Mouse (Mus musculus) lung, postnatal 0 days (tissue): Measurements from ENCODE around the gene Hdac7. TPM values are rescaled to one million over a fixed set of nuclear protein-coding genes. Genes with fewer than 3 reads are reported as not detected.
A peak's percentile ranks its signal among the peaks of the same experiment; 100 is the strongest.

Experiments used
- ATAC-seq: fragments of 200-750 bp; cut with Nextera tagmentation; 2 replicates; pipeline ENCODE4 v1.8.0; 2017; ENCODE audit warnings: moderate library complexity
- DNase-seq: peaks from one replicate; pipeline ENCODE4 v3.0.0-alpha.2; 2016; ENCODE audit warnings: low spot score
- H3K27ac ChIP-seq: fragments of 300-500 bp; sonication (generic); 2 replicates; pipeline ENCODE4 v1.5.1; 2014; ENCODE audit warnings: antibody characterized with exemption, mild to moderate bottlenecking, low read length, mixed read lengths
- H3K27me3 ChIP-seq: fragments of 300-500 bp; sonication (generic); replicated peaks from 2 replicates; pipeline ENCODE4 v1.6.1; 2014; ENCODE audit warnings: low read length, mixed read lengths; ENCODE audit not compliant: insufficient read depth
- H3K36me3 ChIP-seq: fragments of 300-500 bp; sonication (generic); 2 replicates; pipeline ENCODE4 v1.6.1; 2014; ENCODE audit warnings: low read length, mixed read lengths; ENCODE audit not compliant: insufficient read depth
- H3K4me1 ChIP-seq: fragments of 300-500 bp; sonication (generic); 2 replicates; pipeline ENCODE4 v1.6.1; 2014; ENCODE audit warnings: antibody characterized with exemption, low read depth, low read length, mixed read lengths; ENCODE audit not compliant: insufficient read depth
- H3K4me2 ChIP-seq: fragments of 300-500 bp; sonication (generic); replicated peaks from 2 replicates; pipeline ENCODE4 v1.6.1; 2014; ENCODE audit warnings: low read depth, mild to moderate bottlenecking, low read length, moderate library complexity, mixed read lengths
- H3K4me3 ChIP-seq: fragments of 300-500 bp; sonication (generic); 2 replicates; pipeline ENCODE4 v1.5.1; 2014; ENCODE audit warnings: low read depth, low read length
- H3K9ac ChIP-seq: fragments of 300-500 bp; sonication (generic); replicated peaks from 2 replicates; pipeline ENCODE4 v1.6.1; 2014; ENCODE audit warnings: low read depth, mild to moderate bottlenecking
- H3K9me3 ChIP-seq: fragments of 300-500 bp; sonication (generic); 2 replicates; pipeline ENCODE4 v1.6.1; 2016; ENCODE audit warnings: low read length, mixed read lengths
- CTCF ChIP-seq: IDR thresholded peaks from 2 replicates; pipeline ENCODE4 v1.5.1; 2016; ENCODE audit warnings: antibody characterized with exemption, mild to moderate bottlenecking
- EP300 ChIP-seq: IDR thresholded peaks from 2 replicates; pipeline ENCODE4 v1.6.1; 2016; ENCODE audit warnings: antibody characterized with exemption, mild to moderate bottlenecking, control low read depth
- WGBS: fragments of 180-500 bp; shearing (Covaris S2); extraction: QIAGEN DNeasy Blood & Tissue Kit; methylation state at CpG from one replicate; pipeline ENCODE4 v1.1.7; 2014; 5-methylcytosine and 5-hydroxymethylcytosine counted together
- polyA plus RNA-seq: library from polyadenylated mRNA; unstranded; fragments of >200 nt; fragmentation: Nextera tagmentation; extraction: Ambion mirVana; gene quantifications from 2 replicates; pipeline ENCODE4 v1.2.1, GENCODE M21; 2015

Hdac7 gene
- polyA plus RNA-seq, 1 experiment from 2014 or later: 43.2 TPM

DNA sequence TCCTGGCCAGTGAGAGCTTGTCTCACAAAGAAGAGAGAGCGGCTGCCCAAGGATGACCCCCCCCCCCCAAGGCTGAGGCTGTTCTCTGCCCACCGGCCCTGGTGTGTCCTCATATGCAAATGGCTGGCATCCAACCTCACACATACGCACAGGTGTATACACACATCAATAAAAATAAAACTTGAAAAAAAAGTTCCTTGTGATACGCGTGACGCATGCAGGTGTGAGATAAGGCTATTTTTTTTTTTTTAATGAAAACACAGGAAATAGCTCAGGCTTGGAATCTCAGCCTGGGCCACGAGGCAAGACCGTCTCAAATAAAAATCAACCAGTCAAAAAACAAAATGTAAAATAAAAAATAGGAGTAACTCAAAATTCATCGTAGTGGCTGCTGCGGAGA is 98.0 kb downstream of the Hdac7 start:
- H3K4me2 ChIP-seq: no peak overlapping the region
- no peak overlapping the region for H3K27ac ChIP-seq
- DNase-seq: no peak
- no peaks in the 10 kb centered on the region for H3K36me3 ChIP-seq
- 76% methylated on average over 10 of the region's 10 CpGs for WGBS
- TF ChIP-seq CTCF: no peak
- TF ChIP-seq EP300: no peak
- no peak overlapping the region for H3K4me3 ChIP-seq
- ATAC-seq: no peak
- H3K4me1 ChIP-seq: 0 out of 2 replicates have a peak, but pooled peaks cover 3% of the 10 kb centered on the region
- no peaks in the 10 kb centered on the region for H3K27me3 ChIP-seq
- no peak overlapping the region for H3K9ac ChIP-seq
- no peaks in the 10 kb centered on the region for H3K9me3 ChIP-seq

DNA sequence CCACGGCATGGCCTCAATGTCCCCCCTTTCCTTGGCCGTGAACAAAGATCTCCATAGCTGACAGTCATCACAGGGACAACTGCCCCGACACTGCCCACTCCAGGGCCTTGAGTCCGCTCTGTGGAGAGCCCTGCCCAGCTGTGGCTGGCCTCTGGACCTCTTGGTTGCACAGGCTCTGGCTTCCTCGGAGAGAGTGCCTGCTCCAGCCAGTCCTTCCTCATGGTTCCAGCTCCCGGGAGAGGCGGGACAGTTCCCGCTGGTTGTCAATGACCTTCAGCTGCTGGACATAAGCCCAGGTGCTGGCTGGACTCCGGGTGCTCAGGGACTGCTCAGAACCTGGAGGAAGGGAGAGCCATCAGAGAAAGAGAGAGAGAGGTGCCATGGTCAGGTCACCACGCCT is 99.0 kb downstream of the Hdac7 start:
- Histone ChIP-seq H3K4me3 (no peak overlapping the region), H3K36me3 (no peaks in the 10 kb centered on the region), H3K9me3 (no peaks in the 10 kb centered on the region), H3K4me2 (no peak overlapping the region), H3K9ac (no peak overlapping the region), H3K4me1 (no peaks in the 10 kb centered on the region), H3K27ac (no peak overlapping the region), H3K27me3 (no peaks in the 10 kb centered on the region)
- no peak for DNase-seq
- peak; percentile 22; the same call in 1 of the 2 replicates for ATAC-seq
- 50% methylated on average over 10 of the region's 10 CpGs for WGBS
- TF ChIP-seq EP300 (no peak), CTCF (no peak)

DNA sequence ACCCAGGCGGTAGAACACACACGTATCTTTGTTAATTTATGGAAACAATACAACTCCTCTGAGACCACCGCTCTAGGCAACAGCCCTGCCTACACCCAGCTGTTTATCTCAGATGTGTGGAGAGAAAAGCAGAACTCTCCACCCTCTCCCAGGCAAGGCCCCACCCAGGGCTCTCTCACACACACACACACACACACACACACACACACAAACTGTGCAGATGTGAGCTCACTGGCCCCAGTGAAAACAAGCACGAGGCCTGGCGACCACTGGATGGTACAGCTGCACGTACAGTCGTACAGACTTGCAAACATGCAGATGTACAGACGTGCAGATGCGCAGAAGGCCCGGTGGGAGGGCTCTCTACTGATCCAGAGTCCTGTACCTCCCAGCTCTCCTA is 99.4 kb downstream of the Hdac7 start:
- 75% methylated on average over 10 of the region's 10 CpGs for WGBS
- DNase-seq (peak; percentile 55), ATAC-seq (peak; percentile 20; the same call in 1 of the 2 replicates)
- Histone ChIP-seq H3K4me1 (no peaks in the 10 kb centered on the region), H3K36me3 (no peaks in the 10 kb centered on the region), H3K27me3 (no peaks in the 10 kb centered on the region), H3K4me2 (no peak overlapping the region), H3K9ac (no peak overlapping the region), H3K4me3 (no peak overlapping the region), H3K27ac (no peak overlapping the region), H3K9me3 (no peaks in the 10 kb centered on the region)
- no peak for TF ChIP-seq CTCF
- TF ChIP-seq EP300: no peak

DNA sequence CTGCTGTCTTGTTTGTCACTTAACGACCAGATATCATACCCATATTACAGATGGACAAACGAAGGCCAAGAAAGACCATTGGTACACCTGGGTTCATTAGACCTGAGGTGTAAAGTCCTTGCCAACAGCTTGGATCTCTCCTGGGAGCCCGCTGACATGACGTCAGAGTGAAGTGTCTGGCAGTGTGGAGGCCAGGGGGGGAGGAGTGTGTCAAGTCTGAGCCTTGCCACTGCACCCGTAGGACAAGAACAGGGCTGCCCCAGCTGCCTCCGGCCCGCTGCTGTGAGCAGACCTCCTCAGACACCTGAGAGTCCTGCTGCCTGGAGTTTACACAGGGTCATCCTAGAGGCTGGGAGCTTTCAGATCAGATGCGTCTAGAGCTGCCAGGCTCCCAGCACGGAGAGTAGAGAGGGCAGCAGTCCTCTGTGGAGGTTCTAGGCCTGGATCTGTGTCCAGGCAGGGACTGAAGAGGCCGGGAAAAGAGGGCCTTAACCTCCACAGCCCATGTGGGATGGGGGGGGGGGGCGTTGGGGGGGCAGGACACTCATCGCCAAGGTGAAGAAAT is 100.3 kb downstream of the Hdac7 start:
- Histone ChIP-seq H3K4me1 (no peaks in the 10 kb centered on the region), H3K4me2 (no peak overlapping the region), H3K9me3 (no peaks in the 10 kb centered on the region), H3K27me3 (no peaks in the 10 kb centered on the region), H3K4me3 (no peak overlapping the region), H3K27ac (no peak overlapping the region), H3K9ac (no peak overlapping the region), H3K36me3 (no peaks in the 10 kb centered on the region)
- ATAC-seq: no peak
- TF ChIP-seq CTCF (no peak), EP300 (no peak)
- 53% methylated on average over 12 of the region's 12 CpGs for WGBS
- no peak for DNase-seq

DNA sequence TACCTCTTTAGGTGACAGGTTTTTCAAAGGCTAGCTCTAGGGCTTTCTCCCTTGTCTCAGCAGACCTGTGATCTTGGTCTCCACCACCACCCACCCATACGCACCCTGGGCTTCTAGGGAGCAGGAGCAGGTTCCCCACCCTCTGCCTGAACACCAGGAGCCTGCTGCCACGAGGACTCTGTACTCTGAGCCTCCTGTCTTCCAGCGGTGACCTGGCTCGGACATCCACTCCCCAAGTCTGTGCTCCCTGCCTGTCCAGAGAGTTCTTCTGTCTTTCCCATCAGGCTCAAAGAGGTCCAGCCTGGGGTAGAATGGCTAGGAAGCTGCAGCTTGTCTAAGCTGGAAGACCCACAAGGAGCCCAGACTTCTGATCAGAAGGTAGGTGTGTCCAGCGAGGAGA is 101.1 kb downstream of the Hdac7 start:
- TF ChIP-seq EP300 (no peak), CTCF (no peak)

More for the DNA sequence above, 101.1 kb downstream of the Hdac7 start:
- H3K27me3 ChIP-seq: no peaks in the 10 kb centered on the region
- ATAC-seq (no peak), DNase-seq (no peak)
- H3K9ac ChIP-seq: no peak overlapping the region
- WGBS: 80% methylated on average over 5 of the region's 5 CpGs
- H3K4me2 ChIP-seq: no peak overlapping the region
- no peaks in the 10 kb centered on the region for H3K36me3 ChIP-seq
- no peak overlapping the region for H3K27ac ChIP-seq
- no peaks in the 10 kb centered on the region for H3K4me1 ChIP-seq
- H3K4me3 ChIP-seq: no peak overlapping the region
- H3K9me3 ChIP-seq: no peaks in the 10 kb centered on the region

Other genes with a start within 250 kb of the Hdac7 start
- 14.3 and 15.5 TPM in 2 replicates for gene Rpap3, start 138.7 kb downstream of the Hdac7 start, polyA plus RNA-seq
- gene Endou, start 113.2 kb downstream of the Hdac7 start, polyA plus RNA-seq: 2.1 and 2.9 TPM in 2 replicates
- 18.7 and 25.5 TPM in 2 replicates for gene Rapgef3, start 76.5 kb downstream of the Hdac7 start, polyA plus RNA-seq
- gene Slc48a1, start 66.0 kb downstream of the Hdac7 start, polyA plus RNA-seq: 69.5 and 75.7 TPM in 2 replicates
- gene Vdr, start 66.1 kb upstream of the Hdac7 start, polyA plus RNA-seq: 2.6 TPM in 2 replicates
- 30.3 and 36.7 TPM in 2 replicates for gene Tmem106c, start 119.7 kb upstream of the Hdac7 start, polyA plus RNA-seq
- 0.18 TPM in 1 of 2 replicates, not detected in the other for gene Col2a1, start 160.2 kb upstream of the Hdac7 start, polyA plus RNA-seq
- 12.8 and 15.5 TPM in 2 replicates for gene Pfkm, start 248.1 kb upstream of the Hdac7 start, polyA plus RNA-seq
- 9.2 and 10.2 TPM in 2 replicates for gene Senp1, start 249.2 kb upstream of the Hdac7 start, polyA plus RNA-seq